Mouse (Mus musculus) small intestine, adult 2 months (tissue): ENCODE measurements around the gene Trip6. TPM values are rescaled to one million over a fixed set of nuclear protein-coding genes. Genes with fewer than 3 reads are reported as not detected.
A peak's percentile ranks its signal among the peaks of the same experiment; 100 is the strongest.

Source experiments
- H3K27ac ChIP-seq: fragments of 200-500 bp; 2 replicates; pipeline ENCODE4 v1.5.1; 2012; ENCODE audit warnings: low read depth, low read length, control low read depth, inconsistent platforms; ENCODE audit not compliant: insufficient read depth
- H3K27me3 ChIP-seq: fragments of 200-500 bp; 2 replicates; pipeline ENCODE4 v1.6.1; 2012; ENCODE audit warnings: mild to moderate bottlenecking, moderate library complexity, low read length, inconsistent platforms; ENCODE audit not compliant: control insufficient read depth, insufficient read depth
- H3K36me3 ChIP-seq: fragments of 200-500 bp; 2 replicates; pipeline ENCODE4 v1.6.1; 2012; ENCODE audit warnings: mild to moderate bottlenecking, low read length, control low read depth, inconsistent platforms; ENCODE audit not compliant: control insufficient read depth, insufficient read depth
- H3K4me1 ChIP-seq: fragments of 200-500 bp; 2 replicates; pipeline ENCODE4 v1.6.1; 2012; ENCODE audit warnings: low read length, inconsistent platforms, mixed read lengths; ENCODE audit not compliant: control insufficient read depth, insufficient read depth, insufficient read length
- H3K4me3 ChIP-seq: fragments of 200-500 bp; 2 replicates; pipeline ENCODE4 v1.5.1; 2012; ENCODE audit warnings: low read depth, mild to moderate bottlenecking, control low read depth, inconsistent platforms, low read length, moderate library complexity
- CTCF ChIP-seq: fragments of 200-500 bp; IDR thresholded peaks from 2 replicates; pipeline ENCODE4 v1.5.1; 2012; ENCODE audit warnings: low read depth, mild to moderate bottlenecking, control low read depth, inconsistent platforms, low read length, moderate library complexity, mixed read lengths; ENCODE audit not compliant: insufficient replicate concordance, insufficient read length; ENCODE audit errors: extremely low read depth
- POLR2A ChIP-seq: fragments of 200-500 bp; IDR thresholded peaks from 2 replicates; pipeline ENCODE4 v1.6.1; 2012; ENCODE audit warnings: low read depth, mild to moderate bottlenecking, control low read depth, inconsistent platforms, low read length, moderate library complexity
- WGBS: fragments of 180-500 bp; shearing (Covaris S2); methylation state at CpG from one replicate; pipeline ENCODE4 v1.1.7; 2018; 5-methylcytosine and 5-hydroxymethylcytosine counted together
- polyA plus RNA-seq: library from polyadenylated mRNA; depleted of rRNA; stranded (reverse); fragments of >200 nt; gene quantifications from 2 replicates; pipeline ENCODE4 v1.2.3, GENCODE M21; 2012; rRNA removed

Gene Trip6
- polyA plus RNA-seq, result 7.6 and 8.2 TPM in 2 replicates

DNA sequence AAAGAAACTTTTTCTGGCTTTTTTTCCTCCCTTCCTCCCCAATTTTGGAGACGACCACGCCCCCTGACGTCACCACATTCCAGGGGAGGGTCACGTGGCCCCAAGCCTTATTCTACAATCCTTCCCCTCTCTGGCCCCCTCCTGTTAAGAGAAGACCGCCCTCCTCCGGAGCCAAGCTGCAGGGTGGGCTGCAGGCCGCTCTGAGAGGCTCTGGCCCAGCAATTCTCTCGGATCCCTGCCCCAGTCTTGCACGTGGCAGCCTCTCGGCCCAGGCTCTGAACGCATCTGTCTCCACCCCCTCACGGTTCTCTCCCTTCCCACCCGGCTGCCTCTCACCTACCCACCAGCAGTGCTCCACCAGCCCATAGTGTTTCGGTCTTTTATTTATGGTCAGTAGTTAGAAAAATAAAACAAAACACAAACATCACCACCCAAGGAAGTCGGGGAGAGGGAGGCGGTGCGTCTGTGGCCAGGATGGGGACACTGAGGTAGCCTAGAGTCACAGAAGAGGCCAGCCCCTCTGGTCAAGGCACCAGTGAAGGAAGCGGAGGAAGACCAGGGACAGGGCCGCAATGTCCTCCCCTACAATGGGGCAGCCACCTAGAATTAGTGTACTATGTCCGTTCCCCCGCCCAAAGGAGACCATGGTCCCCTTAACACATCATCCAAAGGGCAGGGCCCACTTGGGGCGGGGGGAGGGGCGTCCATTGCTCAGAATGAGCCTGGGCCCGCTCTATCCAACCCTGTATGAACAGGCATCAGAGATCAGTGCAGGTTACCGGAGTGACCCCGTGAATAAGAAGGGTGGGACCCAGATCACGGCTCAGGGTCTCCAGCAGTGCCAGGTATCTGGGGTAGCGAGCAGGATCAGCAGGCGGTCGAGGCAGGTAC, at the start of gene Trip6:
Gene Trip6 (minus strand): TSS at position 212 of the 891 bp plus-strand sequence.
- TF ChIP-seq CTCF (no peak), POLR2A (no peak)
- Histone ChIP-seq H3K27ac (peak within 1 kb of the TSS; percentile 52), H3K27me3 (no peaks in the 10 kb centered on the region), H3K4me3 (peak within 1 kb of the TSS; percentile 64), H3K36me3 (no peaks in the 10 kb centered on the region; the same call in 1 of the 2 replicates), H3K4me1 (peaks cover 28% of the 10 kb centered on the region)
- 47% methylated on average over 30 of the region's 30 CpGs for WGBS

GRCm38 (mm10) chr5:137358382-137358781, 44.2 kb upstream of the Trip6 start:
- Histone ChIP-seq H3K27ac (no peak overlapping the region), H3K27me3 (no peaks in the 10 kb centered on the region), H3K4me3 (no peak overlapping the region), H3K4me1 (peaks cover 3% of the 10 kb centered on the region), H3K36me3 (peaks cover 64% of the 10 kb centered on the region)
- 42% methylated on average over 7 of the region's 7 CpGs for WGBS
- TF ChIP-seq POLR2A (no peak), CTCF (no peak)

DNA sequence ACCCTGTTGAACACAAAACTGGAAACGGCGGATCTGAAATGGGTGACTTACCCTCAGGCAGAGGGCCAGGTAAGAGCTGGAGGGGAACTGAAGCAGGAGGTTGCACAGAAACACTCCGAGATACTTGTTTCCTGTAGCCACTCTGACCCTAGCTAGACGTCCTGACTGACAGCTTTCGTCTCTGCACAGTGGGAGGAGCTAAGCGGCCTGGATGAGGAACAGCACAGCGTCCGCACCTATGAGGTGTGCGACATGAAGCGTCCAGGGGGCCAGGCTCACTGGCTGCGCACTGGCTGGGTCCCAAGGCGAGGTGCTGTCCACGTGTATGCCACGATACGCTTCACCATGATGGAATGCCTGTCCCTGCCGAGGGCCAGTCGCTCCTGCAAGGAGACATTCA, 39.9 kb upstream of the Trip6 start:
- Histone ChIP-seq H3K36me3 (peaks cover 31% of the 10 kb centered on the region), H3K27ac (no peak overlapping the region), H3K4me3 (peak overlapping the region; percentile 29), H3K4me1 (peaks cover 13% of the 10 kb centered on the region), H3K27me3 (no peaks in the 10 kb centered on the region)
- TF ChIP-seq POLR2A, result no peak
- no peak for TF ChIP-seq CTCF
- 66% methylated on average over 17 of the region's 17 CpGs for WGBS

DNA sequence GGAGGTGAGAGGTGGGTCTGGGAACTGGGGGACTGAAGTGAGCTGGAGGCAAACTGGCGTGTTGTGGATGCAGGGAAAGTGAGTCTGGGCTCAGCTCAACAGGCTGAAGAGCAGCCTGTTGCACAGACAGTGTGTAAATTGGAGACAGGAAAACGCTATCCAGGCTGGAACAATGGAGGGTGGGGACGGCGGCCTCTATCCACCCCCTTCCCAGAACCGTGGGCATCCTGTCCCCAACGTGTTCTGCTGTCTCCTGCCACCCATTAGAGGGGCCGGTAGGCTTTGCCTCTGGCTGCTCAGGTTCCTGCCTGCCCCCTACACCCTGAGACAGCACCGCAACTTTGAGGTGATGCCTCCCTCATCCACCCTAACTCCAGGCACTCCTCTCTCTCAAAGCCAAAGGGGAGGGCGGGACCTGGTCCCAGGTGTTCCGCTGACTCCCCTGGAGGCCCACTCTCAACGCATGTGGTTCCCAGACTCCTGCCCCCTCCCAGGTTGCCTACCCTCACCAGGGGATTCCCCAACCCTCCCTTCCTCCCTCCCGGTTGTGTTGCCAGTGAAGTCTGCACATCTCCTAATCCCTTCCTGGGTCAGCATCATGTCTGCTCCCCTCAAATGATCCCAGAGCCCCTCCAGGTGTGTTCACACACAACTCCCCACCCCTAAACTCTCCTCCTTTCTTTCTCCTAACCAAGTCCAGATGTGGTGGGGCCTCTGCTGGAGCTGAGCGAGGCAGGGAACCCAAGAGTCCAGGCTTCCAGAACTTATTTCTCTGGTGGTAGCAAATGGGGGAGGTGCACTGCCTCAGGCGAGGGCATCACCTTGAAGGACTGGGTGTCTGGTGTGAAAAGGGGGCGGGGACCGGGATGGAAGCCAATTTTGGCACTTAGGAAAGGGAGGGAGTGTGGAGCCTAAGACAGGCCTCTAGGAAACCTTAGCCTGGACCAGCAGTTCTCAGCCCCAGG, 38.1 kb upstream of the Trip6 start:
- Histone ChIP-seq H3K27me3 (no peaks in the 10 kb centered on the region), H3K27ac (peak overlapping the region; percentile 15; the same call in 1 of the 2 replicates), H3K4me1 (peaks cover 13% of the 10 kb centered on the region), H3K4me3 (peak overlapping the region; percentile 72), H3K36me3 (peaks cover 20% of the 10 kb centered on the region)
- TF ChIP-seq POLR2A, result no peak
- TF ChIP-seq CTCF, result no peak
- WGBS, result 16% methylated on average over 16 of the region's 16 CpGs

GRCm38 (mm10) chr5:137351394-137351793, 37.2 kb upstream of the Trip6 start:
- H3K4me3 ChIP-seq, result peak overlapping the region; percentile 72
- TF ChIP-seq POLR2A (0 out of 2 replicates have a peak, but pooled peaks have one; percentile 25), CTCF (no peak)
- no peaks in the 10 kb centered on the region for H3K27me3 ChIP-seq
- peaks cover 15% of the 10 kb centered on the region for H3K36me3 ChIP-seq
- H3K27ac ChIP-seq, result peak overlapping the region; percentile 15; the same call in 1 of the 2 replicates
- peaks cover 13% of the 10 kb centered on the region for H3K4me1 ChIP-seq
- WGBS, result 12% methylated on average over 4 of the region's 4 CpGs

GRCm38 (mm10) chr5:137351058-137351380, 36.8 kb upstream of the Trip6 start:
- Histone ChIP-seq H3K4me3 (peak overlapping the region; percentile 72), H3K27me3 (no peaks in the 10 kb centered on the region), H3K27ac (0 out of 2 replicates have a peak overlapping the region, but pooled peaks have one; percentile 3), H3K36me3 (peaks cover 11% of the 10 kb centered on the region), H3K4me1 (peaks cover 13% of the 10 kb centered on the region)
- 8% methylated on average over 8 of the region's 8 CpGs for WGBS
- TF ChIP-seq POLR2A (no peak), CTCF (no peak)
